Comparison of ENCODE assay signal across 8 mouse cellular contexts in the genomic region with DNA sequence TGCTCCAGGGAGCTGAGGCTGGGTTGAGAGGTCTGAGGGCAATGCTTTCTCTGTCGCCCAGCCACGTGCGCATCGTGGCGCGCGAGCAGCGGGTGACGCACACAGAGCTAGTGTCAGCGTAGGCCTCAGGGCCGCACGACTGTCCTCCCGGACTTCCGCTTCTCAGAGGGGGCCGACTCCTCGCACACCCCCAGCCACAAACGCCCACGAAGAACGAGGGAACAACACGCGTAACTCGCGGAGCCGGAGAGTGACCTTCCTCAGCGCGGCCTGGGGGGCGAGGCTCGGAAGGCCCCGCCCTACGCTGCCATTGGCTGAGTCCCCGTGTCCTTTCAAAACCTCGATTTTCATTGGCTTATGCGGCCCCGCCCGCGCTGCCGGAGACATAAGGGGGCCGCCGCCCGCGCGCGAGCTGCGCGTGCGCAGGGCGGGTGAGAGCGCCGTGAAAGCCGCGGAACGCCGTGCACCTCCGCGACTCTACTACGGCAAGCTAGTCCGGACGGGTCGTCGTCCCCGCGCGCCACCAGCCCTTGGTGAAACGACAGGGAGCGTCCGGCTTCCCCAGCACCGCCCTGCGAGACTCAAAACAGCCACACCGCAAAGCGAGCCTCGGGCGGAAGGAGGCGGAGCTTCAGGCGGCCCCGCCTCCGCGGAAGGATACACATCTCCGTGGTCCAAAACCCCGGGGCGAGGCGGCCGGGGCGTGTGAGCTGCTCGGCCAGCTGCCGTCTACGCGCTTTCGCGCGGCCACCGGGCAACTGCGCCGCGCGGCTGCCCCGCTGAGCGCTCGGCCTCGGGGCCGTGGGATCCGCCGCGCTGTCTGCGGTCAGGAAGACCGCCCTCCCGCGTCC. TPM values are rescaled to one million over a fixed set of nuclear protein-coding genes. Genes with fewer than 3 reads are reported as not detected.
A peak's percentile ranks its signal among the peaks of the same experiment; 100 is the strongest.
DNase-seq lines count a peak whose midpoint lies in the region; ATAC-seq and TF ChIP-seq lines count a peak whose summit lies in the region.

A gene (plus strand): TSS at position 415 of the 851 bp plus-strand sequence.

- CTCF ChIA-PET in Patski (lab: Charles Lee): interaction anchor here (1.0 to 2.8 kb wide), 4 partner anchors 11 to 32 kb away, joined by 3 to 11 read pairs (median 4); no protein-coding TSS in a partner anchor

- H3K27me3 ChIP-seq in Patski: no peaks in the 10 kb centered on the region
- no peaks in the 10 kb centered on the region for H3K27me3 ChIP-seq in hindbrain, embryonic 14.5 days (ENCODE audit: control insufficient read depth, insufficient read depth, low read length)

- TF ChIP-seq CTCF in Patski (IDR thresholded peaks at IDR 0.05): no peak

- peak; percentile 65 for ATAC-seq in Patski
- ATAC-seq in hindbrain, embryonic 14.5 days (ENCODE audit: low FRiP score): peak; percentile 87

- H3K4me1 ChIP-seq in hindbrain, embryonic 14.5 days (replicated peaks; ENCODE audit: control insufficient read depth, insufficient read depth, low read length): peaks cover 22% of the 10 kb centered on the region

- POLR2A ChIA-PET in Patski (lab: Charles Lee): interaction anchor here (0.6 to 1.9 kb wide), 6 partner anchors 10 to 75 kb away, joined by 3 to 29 read pairs (median 6); no protein-coding TSS in a partner anchor

- H3K27ac ChIP-seq in hindbrain, embryonic 14.5 days: peak within 1 kb of the TSS; percentile 98

- H3K36me3 ChIP-seq in hindbrain, embryonic 14.5 days (replicated peaks; ENCODE audit: control insufficient read depth, insufficient read depth): peaks cover 28% of the 10 kb centered on the region

- under 1% methylated on average over 106 of the region's 107 CpGs for WGBS in hindbrain, embryonic 14.5 days

- in situ Hi-C loops in Patski (cut with MboI; ENCODE audit: low pct_unique_long_range_greater_than_20kb): no loop called here

- peak within 1 kb of the TSS; percentile 94 for H3K9ac ChIP-seq in hindbrain, embryonic 14.5 days

- H3K4me3 ChIP-seq in hindbrain, embryonic 14.5 days (replicated peaks; ENCODE audit: low read length): peak within 1 kb of the TSS; percentile 97

- H3K9me3 ChIP-seq in hindbrain, embryonic 14.5 days (ENCODE audit: control insufficient read depth, low read length): no peaks in the 10 kb centered on the region

- H3K4me2 ChIP-seq in hindbrain, embryonic 14.5 days (replicated peaks): peak within 1 kb of the TSS; percentile 88

- peak; percentile 90 for DNase-seq in Patski (ENCODE audit: low read depth, low spot score)
- peak; percentile 97 to 99 for DNase-seq in cerebellum, postnatal 14 days
- peak; percentile 95 to 96 for DNase-seq in frontal cortex, postnatal 25 days (ENCODE audit: low spot score in 2 of 2)
- DNase-seq in hindbrain, embryonic 14.5 days (ENCODE audit: low spot score): peak; percentile 99
- peak; percentile 96 to 97 for DNase-seq in layer of hippocampus, postnatal 36 days
- DNase-seq in lung, postnatal 36 days: peak; percentile 98
- DNase-seq in retina, postnatal 1 day: peak; percentile 99
- peak; percentile 95 to 97 for DNase-seq in urinary bladder, adult 18-20 months (ENCODE audit: low spot score in 2 of 2)

RNA-seq across cellular contexts. Expression of the gene that starts here (rescaled TPM):
- polyA plus RNA-seq in Patski (2021): 149 TPM
- polyA plus RNA-seq in hindbrain, embryonic 14.5 days (2014; fragmentation: Nextera tagmentation; extraction: Ambion mirVana): 52.1 and 61.0 TPM in 2 replicates
- total RNA-seq in layer of hippocampus, postnatal 36 days (2021): 10 to 100 TPM; 36.7 to 37.1 TPM

Comparison
In these comparisons a context has a peak if more than half of its experiments do, and no peak if none do; other contexts are left out.
1. Peak in every context shown above with its lines: DNase-seq, ATAC-seq, H3K4me3 ChIP-seq and H3K27ac ChIP-seq.